ENCODE assay signal across 8 mouse cellular contexts in genomic region chr11:77965101-77966036, GRCm38 (mm10). TPM values are rescaled to one million over a fixed set of nuclear protein-coding genes. Genes with fewer than 3 reads are reported as not detected.
DNase-seq lines count a peak whose midpoint lies in the region; ATAC-seq and TF ChIP-seq lines count a peak whose summit lies in the region.

No protein-coding gene starts in this region.

- no peak for DNase-seq in limb, embryonic 10.5 days (ENCODE audit: low spot score)
- DNase-seq in embryo, embryonic 11 days: peak; percentile 78
- DNase-seq in limb, embryonic 14.5 days (ENCODE audit: low spot score): peak; percentile 4
- peak; percentile 82 for DNase-seq in right cerebral cortex, postnatal 4 days
- no peak for DNase-seq in gastrocnemius, adult 18-20 months (ENCODE audit: low spot score)

- peaks cover 64% of the 10 kb centered on the region for H3K27me3 ChIP-seq in limb, embryonic 12.5 days
- peaks cover 80% of the 10 kb centered on the region for H3K27me3 ChIP-seq in limb, embryonic 10.5 days (ENCODE audit: low read depth, poor library complexity, severe bottlenecking)
- peaks cover 53% of the 10 kb centered on the region for H3K27me3 ChIP-seq in hindbrain, embryonic 12.5 days
- peaks cover 2% of the 10 kb centered on the region; the same call in 1 of the 2 replicates for H3K27me3 ChIP-seq in limb, embryonic 14.5 days (ENCODE audit: control insufficient read depth, insufficient read depth, low read length)

- H3K36me3 ChIP-seq in limb, embryonic 12.5 days: no peaks in the 10 kb centered on the region
- H3K36me3 ChIP-seq in limb, embryonic 10.5 days: no peaks in the 10 kb centered on the region
- peaks cover 8% of the 10 kb centered on the region; the same call in 1 of the 2 replicates for H3K36me3 ChIP-seq in hindbrain, embryonic 12.5 days
- no peaks in the 10 kb centered on the region for H3K36me3 ChIP-seq in limb, embryonic 14.5 days (ENCODE audit: control insufficient read depth, insufficient read depth, low read length)

- no peak for TF ChIP-seq POLR2A in limb, embryonic 14.5 days (IDR thresholded peaks at IDR 0.05; ENCODE audit: borderline replicate concordance, extremely low read depth, insufficient read depth, insufficient read length)

- 0 out of 2 replicates have a peak, but pooled peaks have one; percentile 15 for ATAC-seq in limb, embryonic 12.5 days (ENCODE audit: insufficient number of reproducible peaks, insufficient read depth, low FRiP score, low TSS enrichment, low read depth)
- peak; percentile 75 for ATAC-seq in hindbrain, embryonic 12.5 days (ENCODE audit: low FRiP score)
- no peak for ATAC-seq in limb, embryonic 14.5 days (ENCODE audit: low FRiP score, low read depth)
- no peak for ATAC-seq in CD4-positive, CD25-positive, alpha-beta regulatory T cell, adult 4 months

- H3K9me3 ChIP-seq in limb, embryonic 12.5 days: no peaks in the 10 kb centered on the region
- H3K9me3 ChIP-seq in limb, embryonic 10.5 days (replicated peaks): no peaks in the 10 kb centered on the region
- H3K9me3 ChIP-seq in hindbrain, embryonic 12.5 days (replicated peaks): no peaks in the 10 kb centered on the region
- no peaks in the 10 kb centered on the region for H3K9me3 ChIP-seq in limb, embryonic 14.5 days (ENCODE audit: control insufficient read depth, low read length)

- no peak overlapping the region for H3K27ac ChIP-seq in limb, embryonic 12.5 days
- H3K27ac ChIP-seq in limb, embryonic 10.5 days: no peak overlapping the region
- peak overlapping the region; percentile 86 for H3K27ac ChIP-seq in hindbrain, embryonic 12.5 days
- no peak overlapping the region for H3K27ac ChIP-seq in limb, embryonic 14.5 days (replicated peaks; ENCODE audit: low read depth, low read length)

- H3K4me2 ChIP-seq in limb, embryonic 12.5 days: no peak overlapping the region
- peak overlapping the region; percentile 37 for H3K4me2 ChIP-seq in hindbrain, embryonic 12.5 days (replicated peaks)
- no peak overlapping the region for H3K4me2 ChIP-seq in limb, embryonic 14.5 days (replicated peaks; ENCODE audit: low read depth, low read length, severe bottlenecking)

- 23% methylated on average over 17 of the region's 17 CpGs for WGBS in limb, embryonic 12.5 days
- WGBS in limb, embryonic 10.5 days: 29% methylated on average over 17 of the region's 17 CpGs
- 8% methylated on average over 17 of the region's 17 CpGs for WGBS in hindbrain, embryonic 12.5 days
- WGBS in limb, embryonic 14.5 days: 19% methylated on average over 17 of the region's 17 CpGs

- no peak overlapping the region for H3K4me3 ChIP-seq in limb, embryonic 12.5 days (replicated peaks)
- H3K4me3 ChIP-seq in limb, embryonic 10.5 days: no peak overlapping the region
- no peak overlapping the region for H3K4me3 ChIP-seq in hindbrain, embryonic 12.5 days
- H3K4me3 ChIP-seq in limb, embryonic 14.5 days (replicated peaks; ENCODE audit: low read length): no peak overlapping the region

- peak overlapping the region; percentile 3; the same call in 1 of the 2 replicates for H3K9ac ChIP-seq in limb, embryonic 12.5 days (replicated peaks)
- peak overlapping the region; percentile 49 for H3K9ac ChIP-seq in hindbrain, embryonic 12.5 days
- peak overlapping the region; percentile 36; the same call in 1 of the 2 replicates for H3K9ac ChIP-seq in limb, embryonic 14.5 days (ENCODE audit: low read depth, low read length, severe bottlenecking)

- peaks cover 18% of the 10 kb centered on the region for H3K4me1 ChIP-seq in limb, embryonic 12.5 days (replicated peaks)
- H3K4me1 ChIP-seq in limb, embryonic 10.5 days: peaks cover 14% of the 10 kb centered on the region
- H3K4me1 ChIP-seq in hindbrain, embryonic 12.5 days: peaks cover 32% of the 10 kb centered on the region
- H3K4me1 ChIP-seq in limb, embryonic 14.5 days (ENCODE audit: control insufficient read depth, insufficient read depth, low read length): peaks cover 12% of the 10 kb centered on the region; the same call in 1 of the 2 replicates

RNA-seq across cellular contexts. Expression of gene Phf12, which starts 17.2 kb away (rescaled TPM):
- 26.8 and 27.7 TPM in 2 replicates for polyA plus RNA-seq in limb, embryonic 12.5 days (2016; fragmentation: Nextera tagmentation; extraction: Ambion mirVana)
- polyA plus RNA-seq in limb, embryonic 10.5 days (2016; fragmentation: Nextera tagmentation; extraction: Ambion mirVana): 21.0 and 23.1 TPM in 2 replicates
- polyA plus RNA-seq in hindbrain, embryonic 12.5 days (2016; fragmentation: Nextera tagmentation; extraction: Ambion mirVana): 30.6 and 30.7 TPM in 2 replicates
- 81.2 and 85.8 TPM in 2 replicates for polyA plus RNA-seq in limb, embryonic 14.5 days (2012; rRNA removed)
- 18.3 and 19.7 TPM in 2 replicates for polyA plus RNA-seq in limb, embryonic 14.5 days (2014; fragmentation: Nextera tagmentation; extraction: Ambion mirVana)
- polyA plus RNA-seq in CD4-positive, CD25-positive, alpha-beta regulatory T cell, adult 4 months (2017; shearing (Covaris generic)): 10 to 100 TPM; 28.5 to 31.9 TPM
- total RNA-seq in gastrocnemius, adult 18-20 months (2021): 10 to 100 TPM; 13.9 to 14.3 TPM

RNA-seq across cellular contexts. Expression of gene Sez6, which starts 34.8 kb away (rescaled TPM):
- 0.06 TPM in 1 of 2 replicates, not detected in the other for polyA plus RNA-seq in limb, embryonic 12.5 days (2016; fragmentation: Nextera tagmentation; extraction: Ambion mirVana)
- 0.11 and 0.14 TPM in 2 replicates for polyA plus RNA-seq in limb, embryonic 10.5 days (2016; fragmentation: Nextera tagmentation; extraction: Ambion mirVana)
- 47.3 and 48.7 TPM in 2 replicates for polyA plus RNA-seq in hindbrain, embryonic 12.5 days (2016; fragmentation: Nextera tagmentation; extraction: Ambion mirVana)
- 1.2 and 1.4 TPM in 2 replicates for polyA plus RNA-seq in limb, embryonic 14.5 days (2012; rRNA removed)
- polyA plus RNA-seq in limb, embryonic 14.5 days (2014; fragmentation: Nextera tagmentation; extraction: Ambion mirVana): 0.98 and 1.2 TPM in 2 replicates
- polyA plus RNA-seq in CD4-positive, CD25-positive, alpha-beta regulatory T cell, adult 4 months (2017; shearing (Covaris generic)): not detected
- under 1 TPM; 0.12 to 0.16 TPM for total RNA-seq in gastrocnemius, adult 18-20 months (2021)

Comparison
In these comparisons a context has a peak if more than half of its experiments do, and no peak if none do; other contexts are left out.
1. ATAC-seq: peak in limb, embryonic 12.5 days (single experiment) and hindbrain, embryonic 12.5 days (single experiment); none in limb, embryonic 14.5 days (single experiment) and CD4-positive, CD25-positive, alpha-beta regulatory T cell, adult 4 months (single experiment).
2. DNase-seq: peak in embryo, embryonic 11 days (single experiment), limb, embryonic 14.5 days (single experiment) and right cerebral cortex, postnatal 4 days (single experiment); none in limb, embryonic 10.5 days (single experiment) and gastrocnemius, adult 18-20 months (single experiment).
3. RNA of gene Sez6, which starts 34.8 kb away (polyA plus RNA-seq): 47.3 to 48.7 TPM in hindbrain, embryonic 12.5 days; 0.98 to 1.4 TPM in limb, embryonic 14.5 days, 0.11 to 0.14 TPM in limb, embryonic 10.5 days, 0.06 TPM in limb, embryonic 12.5 days and not detected in CD4-positive, CD25-positive, alpha-beta regulatory T cell, adult 4 months; every median in the first group is over 10 times any median in the second.
4. Peak in every context shown above with its lines, with median percentiles within 50 percentile points of each other: H3K9ac ChIP-seq.